Mouse (Mus musculus) erythroblast, adult 5-6 weeks (primary cell): ENCODE data around the gene Nrip3. TPM values are rescaled to one million over a fixed set of nuclear protein-coding genes. Genes with fewer than 3 reads are reported as not detected.

Source experiments
- ATAC-seq: replicated peaks from 2 replicates; pipeline ENCODE4 v1.8.0; 2016; ENCODE audit warnings: moderate number of reproducible peaks, mild to moderate bottlenecking, moderate TSS enrichment, inconsistent platforms; ENCODE audit not compliant: poor library complexity, low FRiP score, severe bottlenecking
- total RNA-seq, 2 experiments: library from RNA; stranded (forward) in 1 of 2; stranded (reverse) in 1 of 2; fragments of 150-400 nt in 1 of 2; fragments of 200-764, 138-1000 nt in 1 of 2; gene quantifications; 2 replicates each; pipeline versions ENCODE4 v1.2.3 to v1.2.4; 2015 to 2017; ENCODE audit warnings: low replicate concordance in 2 of 2

The Nrip3 gene
- total RNA-seq, 2 experiments from 2014 or later: 14.0 to 19.9 TPM

DNA sequence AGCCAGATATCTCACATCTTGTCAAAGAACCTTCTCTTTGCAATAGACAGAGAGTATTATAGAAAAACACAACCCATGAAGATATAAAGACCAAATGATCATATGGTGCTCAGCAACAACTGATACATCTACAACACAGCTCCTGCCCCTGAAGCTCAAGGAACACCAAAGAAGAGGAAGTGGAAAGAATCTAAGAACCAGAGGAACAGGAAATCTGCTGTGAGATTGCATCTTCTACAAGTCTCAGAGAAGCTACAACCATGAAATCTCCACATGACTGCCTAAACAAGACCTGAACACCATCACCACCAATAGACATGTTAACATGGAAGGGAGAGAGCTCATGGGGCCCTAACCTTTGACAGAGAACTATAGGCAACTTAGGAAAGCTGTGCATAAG lies 9.6 kb downstream of the Nrip3 start:
- ATAC-seq: no peak

DNA sequence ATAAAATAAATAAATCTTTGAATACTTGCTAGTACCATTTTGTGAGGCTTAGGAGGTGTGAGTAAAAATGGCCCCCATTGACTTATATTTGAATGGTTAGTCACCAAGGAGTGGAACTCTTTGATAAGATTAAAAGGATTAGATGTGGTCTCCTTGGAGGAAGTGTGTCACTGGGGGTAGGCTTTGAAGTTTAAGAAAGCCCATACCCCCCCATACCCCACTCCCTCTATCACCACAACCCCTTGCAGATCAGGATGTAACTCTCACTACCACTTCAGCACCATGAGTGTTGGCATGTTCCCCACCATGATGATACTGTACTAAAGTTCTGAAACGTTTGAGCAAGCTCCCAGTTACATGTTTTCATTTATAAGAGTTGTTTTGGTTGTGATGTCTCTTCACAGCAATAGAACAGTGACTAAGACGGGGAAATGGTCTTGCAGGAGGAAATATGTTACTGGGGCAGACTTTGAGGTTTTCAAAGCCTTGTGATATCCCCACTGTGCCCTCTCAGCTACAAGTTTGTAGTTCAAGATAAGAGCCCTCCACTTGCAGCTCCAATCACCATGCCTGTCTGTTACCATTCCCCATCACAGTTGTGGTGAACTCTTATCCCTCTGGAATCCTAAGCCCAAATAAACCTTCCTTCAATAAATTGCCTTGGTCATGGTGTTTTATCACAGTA lies 13.0 kb downstream of the Nrip3 start:
- ATAC-seq: no peak

DNA sequence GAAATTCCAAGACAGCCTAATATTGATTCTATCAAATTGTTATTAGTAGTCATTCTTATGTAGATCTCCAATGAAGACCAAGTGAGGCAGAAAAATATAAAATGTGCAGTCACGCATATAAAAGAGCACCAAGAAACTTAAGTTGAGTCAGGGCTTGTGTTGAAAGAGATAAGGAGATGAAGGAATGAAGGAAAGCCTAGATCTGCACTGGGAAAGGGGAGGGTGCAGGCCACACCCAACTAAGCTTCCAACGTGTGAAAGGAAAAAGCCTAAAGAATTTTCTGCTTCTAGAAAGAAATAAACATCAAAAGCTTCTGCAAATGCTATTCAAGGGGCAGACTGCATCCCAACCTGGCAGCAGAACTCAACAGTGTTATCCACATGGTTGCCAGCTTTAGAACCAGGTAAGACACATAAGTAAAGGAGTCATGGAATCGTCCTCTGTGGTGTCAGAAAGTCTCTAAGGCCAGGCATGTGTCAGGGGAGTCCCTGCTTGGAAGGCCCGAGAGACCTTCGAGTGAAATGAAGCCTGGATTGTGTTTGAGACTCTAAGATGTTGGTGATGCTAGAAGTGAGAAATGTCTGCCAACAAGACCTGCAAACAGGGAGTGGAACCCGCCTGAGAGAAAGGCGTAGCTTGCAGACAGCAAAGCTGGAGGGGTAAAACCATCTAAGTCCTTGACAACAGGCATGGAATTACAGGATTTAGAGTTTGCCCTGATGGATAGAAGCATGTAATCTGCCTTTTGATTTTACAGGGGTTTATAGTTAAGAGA lies 14.1 kb downstream of the Nrip3 start:
- ATAC-seq: peak; percentile 93

DNA sequence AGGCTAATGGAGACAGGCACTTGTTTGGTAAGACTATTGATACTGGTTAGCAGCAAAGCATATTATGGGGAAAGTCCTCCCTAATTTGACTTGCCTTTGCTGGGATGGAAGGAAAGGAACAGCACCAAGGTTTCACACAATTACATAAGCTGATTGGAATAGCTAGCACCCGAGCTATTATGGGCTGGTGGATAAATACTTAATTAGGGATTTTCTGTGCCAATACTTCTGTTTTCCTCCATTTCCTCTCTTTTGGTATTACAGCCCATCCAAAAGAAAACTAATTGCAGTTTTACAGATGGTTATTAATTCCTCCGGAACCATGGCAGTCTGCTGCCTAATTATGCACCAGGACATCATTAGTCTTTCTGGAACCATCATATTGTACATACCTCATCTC lies 17.8 kb downstream of the Nrip3 start:
- no peak for ATAC-seq

DNA sequence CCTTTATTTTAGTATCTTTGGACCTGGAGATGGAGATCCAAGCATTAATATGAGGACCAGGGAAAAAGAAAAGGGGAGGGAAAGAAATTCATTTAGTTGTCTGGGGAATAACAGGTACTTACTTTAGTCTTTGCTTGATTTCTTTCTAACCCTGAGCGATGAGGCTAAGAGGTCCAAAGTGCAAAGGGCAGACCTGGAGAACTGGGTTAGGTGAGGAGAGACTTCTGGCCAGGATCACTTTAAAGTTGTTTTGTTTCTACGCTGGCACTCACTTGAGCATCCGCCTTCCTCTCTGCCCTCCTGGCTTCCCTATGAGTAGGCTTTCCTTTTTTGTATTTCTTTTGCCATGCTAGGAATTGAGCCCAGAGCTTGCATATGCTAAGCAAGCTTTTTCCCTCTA lies 25.5 kb downstream of the Nrip3 start:
- no peak for ATAC-seq

DNA sequence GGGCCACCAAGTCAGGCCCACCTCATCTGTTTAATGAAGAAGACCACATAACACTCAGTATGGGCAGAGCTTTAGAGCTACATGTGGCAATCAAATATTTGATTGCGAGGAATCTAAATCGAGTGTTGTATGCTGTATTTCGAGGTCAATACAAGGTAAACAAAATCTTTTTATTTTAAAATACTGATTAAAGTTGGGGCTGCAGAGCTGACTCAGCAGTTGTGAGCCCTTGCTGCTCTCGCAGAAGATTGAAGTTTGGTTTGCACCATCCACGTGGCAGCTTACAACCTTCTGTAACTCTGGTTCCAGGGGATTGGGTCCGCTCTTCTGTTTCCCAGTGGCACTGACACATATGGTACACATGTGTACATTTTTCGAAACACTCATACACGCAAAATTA lies 27.8 kb downstream of the Nrip3 start:
- no peak for ATAC-seq

DNA sequence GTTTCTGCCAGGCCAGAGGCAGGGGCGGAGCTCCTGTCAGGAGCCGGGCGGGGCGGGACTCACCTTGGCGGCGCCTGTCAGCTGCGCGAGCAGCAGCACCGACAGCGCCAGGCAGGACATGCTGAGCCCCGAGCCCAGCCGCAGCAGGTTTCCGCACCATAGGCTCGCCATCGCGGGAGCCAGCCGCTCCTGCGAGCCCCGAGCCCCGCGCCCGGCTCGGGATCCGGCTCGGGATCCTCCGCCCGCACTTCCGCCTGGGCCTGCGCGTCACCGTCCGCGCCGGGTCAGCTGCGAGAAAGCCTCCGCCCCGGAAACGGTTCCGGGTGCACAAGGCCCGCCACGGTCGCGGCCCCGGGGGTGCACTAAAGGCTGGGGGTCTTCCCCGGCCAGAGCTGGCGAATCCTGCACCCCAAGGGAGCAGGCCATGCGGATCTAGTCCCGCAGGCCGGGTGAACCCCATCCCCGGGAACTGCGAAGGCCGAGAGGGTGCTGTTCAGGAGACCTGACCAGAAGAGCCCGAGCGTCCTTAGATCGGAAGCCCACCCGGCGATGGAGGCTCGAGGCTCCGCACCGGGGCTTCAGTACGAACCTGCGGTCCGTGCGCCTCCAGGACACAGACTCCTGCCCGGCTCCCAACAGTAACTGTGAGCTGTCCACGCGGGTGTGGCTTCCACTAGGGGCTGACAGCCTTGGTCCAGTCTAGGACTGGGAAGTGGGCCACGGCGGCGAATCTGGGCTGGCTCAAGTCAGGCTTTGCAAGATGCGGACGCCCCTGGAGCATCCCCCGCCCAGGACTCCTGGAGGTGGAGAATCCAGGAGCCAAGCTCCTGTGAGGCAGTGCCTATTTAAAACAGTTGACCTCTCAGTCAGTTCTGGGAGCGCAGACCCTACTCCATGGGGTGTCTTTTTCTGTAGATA lies 29.6 kb downstream of the Nrip3 start, which contains the start of gene Tmem9b:
Gene Tmem9b, minus strand, starts transcription at position 868 of the 918 bp plus-strand sequence.
- peak; percentile 88 for ATAC-seq

DNA sequence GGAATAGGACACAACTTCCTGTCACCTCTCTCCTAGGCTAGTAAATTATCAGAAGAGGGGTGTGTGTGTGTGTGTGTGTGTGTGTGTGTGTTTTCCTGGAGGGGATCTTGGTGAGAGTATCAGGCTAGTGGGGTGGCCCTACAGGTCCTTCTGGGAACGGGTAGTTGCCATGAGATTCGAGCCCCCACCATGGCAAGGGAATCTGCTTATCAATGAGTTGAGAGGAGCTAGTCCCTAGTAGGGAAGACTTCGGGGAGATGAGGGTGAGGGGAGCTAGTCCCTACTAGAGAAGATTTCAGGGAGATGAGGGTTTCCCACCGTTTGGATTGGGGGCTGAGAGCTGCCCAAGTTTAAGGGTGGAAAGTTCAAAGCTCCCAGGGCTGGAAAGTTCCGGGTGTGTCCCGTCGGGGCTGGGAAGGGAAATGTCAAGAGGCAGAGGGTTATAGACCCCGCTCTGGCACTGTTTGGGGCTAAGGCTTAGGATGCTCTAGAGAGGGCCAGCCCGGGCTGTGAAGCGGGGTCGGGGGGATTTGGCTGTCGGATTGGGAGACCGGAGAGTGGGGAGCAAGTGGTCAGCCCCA lies 30.3 kb downstream of the Nrip3 start:
- ATAC-seq: peak; percentile 60

DNA sequence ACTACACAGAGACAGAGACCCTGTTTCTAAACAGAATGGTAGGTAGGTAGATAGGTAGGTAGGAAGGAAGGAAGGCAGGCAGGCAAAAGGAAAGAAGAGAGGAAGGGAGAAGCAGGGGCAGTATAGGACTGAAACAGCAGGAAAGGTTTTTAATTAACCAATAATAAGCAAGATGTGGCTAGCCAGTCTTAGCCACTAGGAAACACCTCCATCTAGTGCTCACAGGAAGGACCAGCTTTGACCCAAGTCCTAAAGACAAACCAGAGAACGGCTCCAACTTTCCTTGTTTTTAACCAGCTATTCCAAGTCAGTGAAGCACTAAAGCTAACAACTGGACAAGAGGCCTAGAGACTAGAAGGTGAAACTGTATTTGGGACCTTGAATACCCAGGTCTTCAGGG lies 34.1 kb downstream of the Nrip3 start:
- no peak for ATAC-seq

DNA sequence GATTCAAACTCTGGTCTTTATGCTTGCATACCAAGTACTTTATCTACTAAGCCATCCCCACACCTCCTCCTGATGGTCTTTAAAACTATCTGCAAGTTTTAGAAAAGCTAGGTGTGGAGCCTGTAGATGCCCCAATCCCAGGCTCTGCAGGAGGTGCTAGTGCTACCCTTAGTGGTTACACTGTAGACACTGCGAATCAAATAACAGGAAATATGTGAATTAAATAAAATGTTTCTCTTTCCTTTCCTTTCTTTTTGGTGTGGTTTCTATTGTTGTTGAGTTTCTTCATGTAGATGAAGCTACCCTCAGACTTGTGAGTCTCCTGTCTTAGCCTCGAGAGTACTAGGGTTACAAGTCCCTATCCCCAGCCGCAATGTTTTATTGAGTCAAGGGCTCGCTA lies 40.1 kb downstream of the Nrip3 start:
- ATAC-seq: no peak

DNA sequence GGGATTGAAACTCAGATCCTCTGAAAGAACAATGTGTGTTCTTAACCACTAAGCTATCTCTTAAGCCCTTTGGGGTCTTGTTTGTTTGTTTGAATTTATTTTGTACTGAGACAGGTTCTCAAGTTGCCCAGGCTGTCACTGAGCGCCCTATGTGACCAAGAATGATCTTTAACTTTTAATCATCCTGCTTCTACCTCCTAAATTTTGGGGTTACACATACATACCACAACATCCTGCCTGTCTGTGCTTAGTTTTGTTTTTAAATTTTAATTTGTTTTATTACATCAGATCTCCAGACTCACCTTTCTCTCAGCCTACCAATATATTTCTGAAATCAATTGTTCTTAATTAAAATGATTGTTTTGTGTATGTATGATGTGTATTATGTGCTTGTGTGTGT lies 40.8 kb downstream of the Nrip3 start:
- ATAC-seq: no peak

DNA sequence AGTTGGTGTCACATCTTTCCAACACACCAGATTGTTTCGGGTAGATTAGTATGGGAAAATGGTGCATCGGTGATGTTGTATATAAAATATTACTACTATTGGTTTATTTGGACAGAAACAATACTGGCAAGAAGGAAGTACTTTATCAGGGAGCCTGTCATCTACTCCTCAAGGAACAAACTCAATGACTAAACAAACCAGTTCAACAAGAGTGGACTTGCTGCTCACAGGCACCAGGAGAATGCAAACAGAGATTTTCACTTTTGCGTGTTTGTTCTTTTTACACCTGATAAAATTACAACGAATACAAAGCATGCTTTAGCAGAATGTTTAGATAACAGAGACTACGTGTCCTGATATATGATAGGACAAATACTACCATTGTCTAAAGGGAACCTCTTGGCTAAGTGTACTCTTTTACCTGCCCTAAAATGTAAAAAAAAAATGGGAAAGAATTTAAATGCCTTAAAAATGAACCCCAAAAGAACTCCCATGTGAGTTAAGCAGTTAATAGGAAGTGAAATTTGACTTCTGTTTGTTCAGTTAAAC lies 41.9 kb downstream of the Nrip3 start:
- ATAC-seq: no peak

DNA sequence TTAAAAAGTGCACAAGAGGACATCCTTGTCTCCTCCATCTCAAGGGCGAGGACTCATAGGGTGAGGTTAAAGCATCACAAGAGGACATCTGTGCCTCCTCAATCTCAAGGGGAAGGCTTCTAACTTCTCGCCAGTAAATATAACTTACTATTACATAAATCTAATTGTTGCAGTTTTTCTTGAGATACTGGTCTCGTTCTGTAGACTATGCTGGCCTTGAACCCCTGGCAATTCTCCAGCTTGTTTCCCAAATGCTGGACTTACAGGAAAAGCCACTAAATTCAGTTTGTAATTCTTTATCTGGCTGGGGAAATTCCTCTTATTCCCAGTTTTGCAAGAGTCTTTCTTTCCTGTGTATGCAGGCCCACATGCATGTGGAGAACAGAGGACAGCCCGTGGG lies 47.0 kb downstream of the Nrip3 start:
- ATAC-seq: no peak

DNA sequence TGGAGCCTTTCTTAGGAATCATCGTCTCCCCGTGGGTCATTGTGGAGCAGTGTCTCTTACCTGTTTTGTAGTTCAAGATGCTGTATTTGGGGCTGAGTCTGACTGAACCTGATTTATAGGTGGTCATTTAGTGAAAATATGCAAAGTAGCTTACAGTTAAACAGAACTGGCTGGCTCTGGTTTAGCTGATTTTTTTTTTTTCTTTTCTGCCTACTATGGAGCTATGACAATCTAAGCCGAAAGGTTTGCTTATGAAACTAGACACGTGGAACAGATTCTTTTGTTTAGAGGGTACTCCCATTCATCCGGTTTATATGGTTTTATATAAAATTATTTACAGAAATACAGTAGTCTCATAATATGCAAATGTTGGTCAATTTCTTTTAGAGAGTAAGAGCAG lies 50.2 kb downstream of the Nrip3 start, which contains the start of gene Ascl3:
Gene Ascl3, minus strand, starts transcription at position 101 of the 400 bp plus-strand sequence.
- no peak for ATAC-seq

DNA sequence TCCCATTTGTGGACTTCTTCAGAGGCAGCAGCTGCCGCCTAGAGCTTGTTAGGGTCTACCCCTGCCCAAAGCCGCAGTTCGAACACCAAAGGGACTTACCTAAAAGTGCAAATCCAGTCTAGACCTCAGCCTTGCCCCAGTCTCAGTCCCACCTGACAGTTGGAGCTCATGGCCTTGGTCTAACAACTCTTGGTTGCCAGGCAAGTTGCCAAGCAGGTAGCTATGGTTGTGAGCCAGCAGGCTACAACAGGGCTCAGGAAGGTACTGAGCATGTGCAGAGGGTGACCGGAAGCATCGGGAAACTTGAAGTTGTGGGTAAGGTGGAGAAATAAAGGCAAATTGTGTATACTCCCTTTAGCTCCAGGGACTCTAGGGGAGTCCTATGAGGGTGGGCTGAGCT lies 58.1 kb downstream of the Nrip3 start, which contains the start of gene BC051019:
Gene BC051019, minus strand, starts transcription at position 154 of the 400 bp plus-strand sequence.
- ATAC-seq: no peak

DNA sequence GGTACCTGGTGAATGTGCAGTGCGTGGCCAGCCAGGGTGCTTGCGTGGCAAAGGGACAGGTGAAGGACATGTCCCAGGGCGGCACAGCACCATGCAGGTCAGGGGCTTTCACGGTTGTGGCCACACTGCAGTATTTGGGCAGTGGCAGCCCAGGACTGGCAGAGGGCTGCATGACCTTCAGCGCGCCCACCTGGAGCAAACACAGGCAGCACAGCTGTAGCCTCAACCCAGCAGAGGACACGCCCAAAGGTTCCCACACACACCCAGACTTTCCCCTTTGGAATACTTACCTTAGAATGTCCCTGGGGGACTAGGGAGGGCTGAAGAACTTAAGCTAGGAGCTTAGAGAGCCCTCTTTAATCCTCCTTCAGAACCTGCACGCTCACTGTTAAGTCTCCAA lies 58.7 kb downstream of the Nrip3 start:
- no peak for ATAC-seq

DNA sequence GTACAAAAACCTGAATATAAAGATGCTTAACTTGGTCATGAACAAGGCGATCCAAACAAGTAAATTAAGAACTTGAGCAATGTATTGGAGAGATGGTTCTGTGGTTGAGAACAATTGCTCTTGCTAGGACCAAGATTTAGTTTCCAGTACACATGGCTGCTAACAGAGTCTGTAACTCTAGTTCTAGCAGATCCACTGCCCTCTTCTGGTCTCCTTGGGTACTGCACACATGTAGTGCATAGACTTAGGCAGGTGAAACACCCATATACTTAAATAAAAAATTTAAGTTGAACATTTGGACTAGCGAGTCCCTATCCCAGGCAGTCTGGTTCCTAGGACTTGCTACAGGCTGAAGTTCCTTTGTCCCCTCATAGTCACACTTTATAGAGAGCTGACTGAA lies 59.2 kb downstream of the Nrip3 start:
- ATAC-seq: no peak

DNA sequence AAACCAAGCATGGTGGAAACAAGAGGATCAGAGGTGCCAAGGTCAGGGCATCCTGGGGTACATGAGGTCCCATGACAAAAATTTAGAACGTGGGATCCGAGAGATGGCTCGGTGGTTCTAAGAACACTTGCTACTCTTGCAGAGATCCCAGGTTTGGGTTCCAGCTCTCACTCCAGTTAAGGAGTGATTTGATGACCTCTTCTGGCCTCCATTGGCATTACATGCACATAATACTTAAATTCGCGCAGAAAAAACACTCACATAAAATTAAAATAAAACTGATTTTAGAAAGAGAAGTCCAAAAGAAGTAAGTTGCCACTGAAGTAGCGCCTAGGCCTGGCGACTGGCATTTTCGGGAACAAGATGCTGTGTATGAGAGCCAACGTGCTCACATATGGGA lies 62.5 kb downstream of the Nrip3 start:
- no peak for ATAC-seq

DNA sequence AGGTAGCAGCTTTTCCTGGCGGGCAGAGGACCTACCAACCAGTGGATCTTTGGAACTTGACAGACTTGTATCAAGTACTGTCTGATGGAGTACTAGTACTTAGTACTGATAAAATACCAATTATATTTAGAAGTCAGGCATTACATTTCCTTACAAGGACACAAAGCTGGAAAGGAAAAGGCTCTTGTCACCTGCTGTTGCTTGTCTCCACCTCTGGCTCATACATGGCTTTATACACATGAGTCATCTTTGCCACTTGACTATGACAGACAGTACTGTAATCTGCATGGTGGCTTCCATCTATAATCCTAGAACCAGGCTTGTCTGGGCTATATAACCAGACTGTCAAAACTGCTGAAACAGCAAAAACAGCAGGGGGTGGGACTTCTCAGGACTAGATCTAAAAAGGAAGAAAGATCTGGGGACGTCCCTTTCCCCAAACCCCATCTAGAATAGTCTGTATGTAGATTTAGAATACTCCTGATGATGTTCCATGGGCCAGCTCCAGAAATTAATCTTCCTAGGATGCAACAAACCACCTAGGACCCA lies 68.3 kb downstream of the Nrip3 start:
- no peak for ATAC-seq
